Mouse (Mus musculus) embryonic facial prominence, embryonic 14.5 days (tissue): ENCODE measurements around the gene Atp8a1. TPM values are rescaled to one million over a fixed set of nuclear protein-coding genes. Genes with fewer than 3 reads are reported as not detected.

Source experiments
- ATAC-seq: fragments of 200-750 bp; cut with Nextera tagmentation; 2 replicates; pipeline ENCODE4 v1.8.0; 2017; ENCODE audit warnings: low read depth, moderate number of reproducible peaks, moderate TSS enrichment
- DNase-seq: peaks from one replicate; pipeline ENCODE4 v3.0.0-alpha.2; 2015; ENCODE audit warnings: low spot score
- H3K27ac ChIP-seq: fragments of 300-500 bp; sonication (generic); replicated peaks from 2 replicates; pipeline ENCODE4 v1.5.1; 2014; ENCODE audit warnings: low read depth, mild to moderate bottlenecking, low read length, moderate library complexity
- H3K27me3 ChIP-seq: fragments of 300-500 bp; sonication (generic); replicated peaks from 2 replicates; pipeline ENCODE4 v1.6.1; 2014; ENCODE audit warnings: low read length; ENCODE audit not compliant: control insufficient read depth, insufficient read depth
- H3K36me3 ChIP-seq: fragments of 300-500 bp; sonication (generic); 2 replicates; pipeline ENCODE4 v1.6.1; 2014; ENCODE audit warnings: low read length, mixed read lengths; ENCODE audit not compliant: control insufficient read depth, insufficient read depth
- H3K4me1 ChIP-seq: fragments of 300-500 bp; sonication (generic); 2 replicates; pipeline ENCODE4 v1.6.1; 2014; ENCODE audit warnings: antibody characterized with exemption, low read length; ENCODE audit not compliant: control insufficient read depth, insufficient read depth
- H3K4me2 ChIP-seq: fragments of 300-500 bp; sonication (generic); 2 replicates; pipeline ENCODE4 v1.6.1; 2014; ENCODE audit warnings: low read depth, mild to moderate bottlenecking, low read length, moderate library complexity, mixed read lengths
- H3K4me3 ChIP-seq: fragments of 300-500 bp; sonication (generic); 2 replicates; pipeline ENCODE4 v1.5.1; 2014; ENCODE audit warnings: low read depth, mild to moderate bottlenecking, low read length
- H3K9ac ChIP-seq: fragments of 300-500 bp; sonication (generic); 2 replicates; pipeline ENCODE4 v1.6.1; 2014; ENCODE audit warnings: low read depth, mild to moderate bottlenecking, low read length, moderate library complexity, mixed read lengths
- H3K9me3 ChIP-seq: fragments of 300-500 bp; sonication (generic); 2 replicates; pipeline ENCODE4 v1.6.1; 2016; ENCODE audit warnings: low read length; ENCODE audit not compliant: control insufficient read depth
- WGBS: fragments of 180-500 bp; shearing (Covaris S2); extraction: QIAGEN DNeasy Blood & Tissue Kit; methylation state at CpG from one replicate; pipeline ENCODE4 v1.1.7; 2014; 5-methylcytosine and 5-hydroxymethylcytosine counted together
- polyA plus RNA-seq: library from polyadenylated mRNA; unstranded; fragments of >200 nt; fragmentation: Nextera tagmentation; extraction: Ambion mirVana; gene quantifications from 2 replicates; pipeline ENCODE4 v1.2.1, GENCODE M21; 2014

Atp8a1 gene
- polyA plus RNA-seq, 1 experiment from 2014 or later = 14.2 TPM

GRCm38 (mm10) chr5:67633138-67633782, 214.0 kb downstream of the Atp8a1 start:
- no peaks in the 10 kb centered on the region for H3K36me3 ChIP-seq
- DNase-seq (no peak), ATAC-seq (no peak)
- H3K9me3 ChIP-seq = no peaks in the 10 kb centered on the region
- H3K27me3 ChIP-seq = no peaks in the 10 kb centered on the region
- H3K4me2 ChIP-seq = no peak overlapping the region
- WGBS = 23% methylated on average over 7 of the region's 7 CpGs
- 0 out of 2 replicates have a peak, but pooled peaks cover 6% of the 10 kb centered on the region for H3K4me1 ChIP-seq
- no peak overlapping the region for H3K27ac ChIP-seq
- no peak overlapping the region for H3K9ac ChIP-seq
- no peak overlapping the region for H3K4me3 ChIP-seq

- Histone ChIP-seq H3K9ac (no peak overlapping the region), H3K4me2 (no peak overlapping the region), H3K9me3 (no peaks in the 10 kb centered on the region), H3K36me3 (no peaks in the 10 kb centered on the region), H3K27ac (no peak overlapping the region), H3K27me3 (no peaks in the 10 kb centered on the region), H3K4me3 (no peak overlapping the region), H3K4me1 (0 out of 2 replicates have a peak, but pooled peaks cover 10% of the 10 kb centered on the region)
- ATAC-seq (no peak), DNase-seq (no peak)
- 92% methylated on average over 12 of the region's 12 CpGs for WGBS
Measured at GRCm38 (mm10) chr5:67631261-67631660, 216.0 kb downstream of the Atp8a1 start.

- no peak overlapping the region for H3K9ac ChIP-seq
- no peak overlapping the region for H3K27ac ChIP-seq
- no peak overlapping the region for H3K4me2 ChIP-seq
- H3K36me3 ChIP-seq = no peaks in the 10 kb centered on the region
- DNase-seq = no peak
- ATAC-seq = no peak
- 0 out of 2 replicates have a peak, but pooled peaks cover 10% of the 10 kb centered on the region for H3K4me1 ChIP-seq
- 86% methylated on average over 6 of the region's 6 CpGs for WGBS
- no peak overlapping the region for H3K4me3 ChIP-seq
- no peaks in the 10 kb centered on the region for H3K27me3 ChIP-seq
- H3K9me3 ChIP-seq = no peaks in the 10 kb centered on the region
Measured at GRCm38 (mm10) chr5:67629861-67630260, 217.4 kb downstream of the Atp8a1 start.

GRCm38 (mm10) chr5:67629440-67629839, 217.8 kb downstream of the Atp8a1 start:
- DNase-seq (no peak), ATAC-seq (no peak)
- 89% methylated on average over 7 of the region's 7 CpGs for WGBS
- no peak overlapping the region for H3K9ac ChIP-seq
- no peaks in the 10 kb centered on the region for H3K27me3 ChIP-seq
- H3K36me3 ChIP-seq = no peaks in the 10 kb centered on the region
- no peak overlapping the region for H3K4me3 ChIP-seq
- no peaks in the 10 kb centered on the region for H3K9me3 ChIP-seq
- H3K4me1 ChIP-seq = 0 out of 2 replicates have a peak, but pooled peaks cover 10% of the 10 kb centered on the region
- no peak overlapping the region for H3K4me2 ChIP-seq
- no peak overlapping the region for H3K27ac ChIP-seq

GRCm38 (mm10) chr5:67628180-67628940, 218.9 kb downstream of the Atp8a1 start:
- no peaks in the 10 kb centered on the region for H3K36me3 ChIP-seq
- no peak overlapping the region for H3K4me3 ChIP-seq
- ATAC-seq (no peak), DNase-seq (no peak)
- H3K9ac ChIP-seq = no peak overlapping the region
- no peaks in the 10 kb centered on the region for H3K27me3 ChIP-seq
- H3K27ac ChIP-seq = no peak overlapping the region
- H3K4me2 ChIP-seq = no peak overlapping the region
- 75% methylated on average over 9 of the region's 9 CpGs for WGBS
- H3K4me1 ChIP-seq = 0 out of 2 replicates have a peak, but pooled peaks cover 6% of the 10 kb centered on the region
- H3K9me3 ChIP-seq = no peaks in the 10 kb centered on the region

- Histone ChIP-seq H3K4me1 (no peaks in the 10 kb centered on the region), H3K36me3 (no peaks in the 10 kb centered on the region), H3K27me3 (no peaks in the 10 kb centered on the region), H3K4me3 (no peak overlapping the region), H3K27ac (no peak overlapping the region), H3K9me3 (no peaks in the 10 kb centered on the region), H3K9ac (no peak overlapping the region), H3K4me2 (no peak overlapping the region)
- WGBS = 91% methylated on average over 12 of the region's 12 CpGs
- ATAC-seq (no peak), DNase-seq (no peak)
Measured at GRCm38 (mm10) chr5:67621230-67621629, 226.0 kb downstream of the Atp8a1 start.

GRCm38 (mm10) chr5:67609520-67609837, 237.8 kb downstream of the Atp8a1 start:
- DNase-seq = peak; percentile 13
- Histone ChIP-seq H3K9me3 (no peaks in the 10 kb centered on the region), H3K27me3 (peaks cover 67% of the 10 kb centered on the region), H3K4me3 (peak overlapping the region; percentile 56; the same call in 1 of the 2 replicates), H3K9ac (no peak overlapping the region), H3K36me3 (no peaks in the 10 kb centered on the region), H3K4me2 (peak overlapping the region; percentile 95; the same call in 1 of the 2 replicates), H3K27ac (no peak overlapping the region), H3K4me1 (peaks cover 9% of the 10 kb centered on the region; the same call in 1 of the 2 replicates)
- WGBS = 11% methylated on average over 2 of the region's 2 CpGs
- ATAC-seq = 0 out of 2 replicates have a peak, but pooled peaks have one; percentile 14

- Histone ChIP-seq H3K27ac (no peak overlapping the region), H3K9ac (peak overlapping the region; percentile 62)
- peak; percentile 22; the same call in 1 of the 2 replicates for ATAC-seq
Measured at GRCm38 (mm10) chr5:67608674-67609519, 238.3 kb downstream of the Atp8a1 start.

More at GRCm38 (mm10) chr5:67608674-67609519, 238.3 kb downstream of the Atp8a1 start:
- H3K4me3 ChIP-seq = peak overlapping the region; percentile 56
- no peaks in the 10 kb centered on the region for H3K9me3 ChIP-seq
- no peaks in the 10 kb centered on the region for H3K36me3 ChIP-seq
- 5% methylated on average over 22 of the region's 31 CpGs for WGBS
- H3K4me1 ChIP-seq = peaks cover 9% of the 10 kb centered on the region; the same call in 1 of the 2 replicates
- peaks cover 71% of the 10 kb centered on the region for H3K27me3 ChIP-seq
- DNase-seq = peak; percentile 11
- peak overlapping the region; percentile 95 for H3K4me2 ChIP-seq
